Mouse (Mus musculus) myocyte (in vitro differentiated cells): Measurements from ENCODE around the gene Spice1. TPM values are rescaled to one million over a fixed set of nuclear protein-coding genes. Genes with fewer than 3 reads are reported as not detected.
A peak's percentile ranks its signal among the peaks of the same experiment; 100 is the strongest.

Experiments
- H3K27me3 ChIP-seq: one replicate; pipeline ENCODE4 v1.6.1; 2011; ENCODE audit not compliant: control insufficient read depth, insufficient read depth, insufficient read length
- H3K36me3 ChIP-seq: one replicate; pipeline ENCODE4 v1.6.1; 2011; ENCODE audit not compliant: control insufficient read depth, insufficient read depth
- H3K4me2 ChIP-seq: one replicate; pipeline ENCODE4 v1.6.1; 2011; ENCODE audit warnings: low read depth, control low read depth
- H3K4me3 ChIP-seq: one replicate; pipeline ENCODE4 v1.5.1; 2011; ENCODE audit warnings: mild to moderate bottlenecking, control low read depth, moderate library complexity
- H3K79me2 ChIP-seq: one replicate; pipeline ENCODE4 v1.6.1; 2011; ENCODE audit not compliant: control insufficient read depth, insufficient read depth
- H3ac ChIP-seq: one replicate; pipeline ENCODE4 v1.6.1; 2011; ENCODE audit not compliant: control insufficient read depth, insufficient read length
- CEBPB ChIP-seq: IDR thresholded peaks from 2 replicates; pipeline ENCODE4 v1.6.1; 2011; ENCODE audit warnings: mild to moderate bottlenecking, moderate library complexity; ENCODE audit not compliant: poor library complexity, insufficient read depth, severe bottlenecking
- E2F4 ChIP-seq: IDR thresholded peaks from one replicate; pipeline ENCODE4 v1.6.1; 2011; ENCODE audit warnings: mild to moderate bottlenecking, control low read depth, moderate library complexity; ENCODE audit not compliant: insufficient read depth
- MAX ChIP-seq: IDR thresholded peaks from one replicate; pipeline ENCODE4 v1.6.1; 2011; ENCODE audit warnings: low read depth, mild to moderate bottlenecking, control low read depth
- MYOD1 ChIP-seq, 3 experiments: IDR thresholded peaks; one replicate each; pipeline ENCODE4 v1.6.1; 2011; ENCODE audit warnings: control low read depth in 2 of 3, low read depth in 2 of 3, mild to moderate bottlenecking in 2 of 3, moderate library complexity in 1 of 3; ENCODE audit not compliant: insufficient read length in 2 of 3, control insufficient read depth in 1 of 3
- MYOG ChIP-seq, 3 experiments: IDR thresholded peaks; one replicate each; pipeline ENCODE4 v1.6.1; 2011; ENCODE audit warnings: control low read depth in 2 of 3, low read depth in 2 of 3, mild to moderate bottlenecking in 2 of 3; ENCODE audit not compliant: insufficient read length in 2 of 3, control insufficient read depth in 1 of 3, insufficient read depth in 1 of 3
- POLR2A ChIP-seq: IDR thresholded peaks from one replicate; pipeline ENCODE4 v1.6.1; 2011; ENCODE audit warnings: low read depth, mild to moderate bottlenecking, control low read depth, moderate library complexity; ENCODE audit not compliant: insufficient read length
- POLR2AphosphoS2 ChIP-seq: IDR thresholded peaks from one replicate; pipeline ENCODE4 v1.6.1; 2011; ENCODE audit warnings: low read depth, control low read depth; ENCODE audit not compliant: insufficient read length
- REST ChIP-seq: IDR thresholded peaks from one replicate; pipeline ENCODE4 v1.6.1; 2011; ENCODE audit warnings: mild to moderate bottlenecking, control low read depth, moderate library complexity; ENCODE audit not compliant: insufficient read depth, insufficient read length
- SRF ChIP-seq: IDR thresholded peaks from one replicate; pipeline ENCODE4 v1.6.1; 2011; ENCODE audit warnings: low read depth; ENCODE audit not compliant: control insufficient read depth, insufficient read length
- TCF12 ChIP-seq: IDR thresholded peaks from one replicate; pipeline ENCODE4 v1.6.1; 2011; ENCODE audit warnings: mild to moderate bottlenecking, control low read depth; ENCODE audit not compliant: poor library complexity, insufficient read depth, severe bottlenecking
- TCF3 ChIP-seq: IDR thresholded peaks from one replicate; pipeline ENCODE4 v1.6.1; 2011; ENCODE audit warnings: low read depth, control low read depth; ENCODE audit not compliant: insufficient read length
- USF1 ChIP-seq: IDR thresholded peaks from one replicate; pipeline ENCODE4 v1.6.1; 2011; ENCODE audit warnings: low read depth, mild to moderate bottlenecking, control low read depth, moderate library complexity
- polyA plus RNA-seq: library from polyadenylated mRNA; unstranded; fragments of >200 nt; fragmentation: generic; extraction: Trizol; gene quantifications from one replicate; pipeline ENCODE4 v1.2.1, GENCODE M21; 2012; ENCODE audit warnings: missing spikeins

Spice1 gene
- polyA plus RNA-seq, 1 experiment, result 4.1 TPM

- no peak for TF ChIP-seq MAX
- TF ChIP-seq TCF12, result no peak
- TF ChIP-seq MYOG (IDR thresholded peaks at IDR 0.05; ENCODE audit: control insufficient read depth in 1 of 3, insufficient read depth in 1 of 3, insufficient read length in 2 of 3, low read depth in 2 of 3), result no peak
- TF ChIP-seq MYOD1 (IDR thresholded peaks at IDR 0.05; ENCODE audit: control insufficient read depth in 1 of 3, insufficient read length in 2 of 3, low read depth in 2 of 3), result no peak
- no peak for TF ChIP-seq CEBPB
- no peak for TF ChIP-seq REST
- no peak for TF ChIP-seq TCF3
- no peak for TF ChIP-seq E2F4
- no peak for TF ChIP-seq USF1
- TF ChIP-seq SRF, result no peak
- no peak for TF ChIP-seq POLR2AphosphoS2
- no peak for TF ChIP-seq POLR2A
- no peak overlapping the region for H3K4me3 ChIP-seq
- peaks cover 4% of the 10 kb centered on the region for H3K27me3 ChIP-seq
- H3K4me2 ChIP-seq, result no peak overlapping the region
- no peaks in the 10 kb centered on the region for H3K36me3 ChIP-seq
- no peaks in the 10 kb centered on the region for H3K79me2 ChIP-seq
- no peak overlapping the region for H3ac ChIP-seq
These were observed 41.3 kb upstream of the Spice1 start for GRCm38 (mm10) chr16:44305606-44306005.

GRCm38 (mm10) chr16:44313422-44313821 is 33.5 kb upstream of the Spice1 start:
- Histone ChIP-seq H3K36me3 (no peaks in the 10 kb centered on the region), H3ac (no peak overlapping the region), H3K4me2 (no peak overlapping the region), H3K79me2 (no peaks in the 10 kb centered on the region), H3K27me3 (peaks cover 4% of the 10 kb centered on the region), H3K4me3 (no peak overlapping the region)
- TF ChIP-seq E2F4, result no peak
- no peak for TF ChIP-seq TCF3
- no peak for TF ChIP-seq POLR2A
- no peak for TF ChIP-seq MYOD1 (IDR thresholded peaks at IDR 0.05; ENCODE audit: control insufficient read depth in 1 of 3, insufficient read length in 2 of 3, low read depth in 2 of 3)
- TF ChIP-seq MAX, result no peak
- TF ChIP-seq TCF12, result no peak
- no peak for TF ChIP-seq CEBPB
- TF ChIP-seq MYOG (IDR thresholded peaks at IDR 0.05; ENCODE audit: control insufficient read depth in 1 of 3, insufficient read depth in 1 of 3, insufficient read length in 2 of 3, low read depth in 2 of 3), result no peak
- TF ChIP-seq USF1, result no peak
- TF ChIP-seq SRF, result no peak
- no peak for TF ChIP-seq POLR2AphosphoS2
- no peak for TF ChIP-seq REST

- no peak for TF ChIP-seq POLR2AphosphoS2
- TF ChIP-seq POLR2A, result no peak
- H3K27me3 ChIP-seq, result no peaks in the 10 kb centered on the region
- no peak overlapping the region for H3K4me3 ChIP-seq
- no peaks in the 10 kb centered on the region for H3K79me2 ChIP-seq
- H3K4me2 ChIP-seq, result no peak overlapping the region
- H3ac ChIP-seq, result no peak overlapping the region
- no peaks in the 10 kb centered on the region for H3K36me3 ChIP-seq
These were observed 30.6 kb upstream of the Spice1 start for GRCm38 (mm10) chr16:44316350-44316749.

GRCm38 (mm10) chr16:44320232-44320631 is 26.7 kb upstream of the Spice1 start:
- Histone ChIP-seq H3K4me2 (no peak overlapping the region), H3K27me3 (no peaks in the 10 kb centered on the region), H3K4me3 (no peak overlapping the region), H3ac (no peak overlapping the region), H3K79me2 (no peaks in the 10 kb centered on the region), H3K36me3 (no peaks in the 10 kb centered on the region)
- TF ChIP-seq MYOD1 (IDR thresholded peaks at IDR 0.05; ENCODE audit: control insufficient read depth in 1 of 3, insufficient read length in 2 of 3, low read depth in 2 of 3), result peak in 1 of 3 experiments; percentile 9
- no peak for TF ChIP-seq TCF12
- TF ChIP-seq CEBPB, result no peak

GRCm38 (mm10) chr16:44328644-44329043 is 18.3 kb upstream of the Spice1 start:
- H3K4me3 ChIP-seq, result no peak overlapping the region
- peaks cover 13% of the 10 kb centered on the region for H3K27me3 ChIP-seq
- no peak for TF ChIP-seq POLR2AphosphoS2
- TF ChIP-seq MYOD1 (IDR thresholded peaks at IDR 0.05; ENCODE audit: control insufficient read depth in 1 of 3, insufficient read length in 2 of 3, low read depth in 2 of 3), result no peak
- no peak for TF ChIP-seq MYOG (IDR thresholded peaks at IDR 0.05; ENCODE audit: control insufficient read depth in 1 of 3, insufficient read depth in 1 of 3, insufficient read length in 2 of 3, low read depth in 2 of 3)
- no peak for TF ChIP-seq MAX
- TF ChIP-seq TCF3, result no peak
- no peak for TF ChIP-seq E2F4
- TF ChIP-seq USF1, result no peak
- no peak for TF ChIP-seq SRF

More at GRCm38 (mm10) chr16:44328644-44329043, 18.3 kb upstream of the Spice1 start:
- Histone ChIP-seq H3ac (no peak overlapping the region), H3K79me2 (no peaks in the 10 kb centered on the region), H3K4me2 (no peak overlapping the region), H3K36me3 (no peaks in the 10 kb centered on the region)
